Mouse (Mus musculus) MEL (cell line): Measurements from ENCODE around the gene Senp1. TPM values are rescaled to one million over a fixed set of nuclear protein-coding genes. Genes with fewer than 3 reads are reported as not detected.
A peak's percentile ranks its signal among the peaks of the same experiment; 100 is the strongest.

Experiments used
- DNase-seq: peaks from one replicate; pipeline ENCODE4 v3.0.0; 2011; ENCODE audit warnings: low read depth, low spot score
- H3K27ac ChIP-seq: 2 replicates; pipeline ENCODE4 v1.5.1; 2012; ENCODE audit warnings: low read depth, mild to moderate bottlenecking, control low read depth, low read length, moderate library complexity; ENCODE audit not compliant: control insufficient read depth
- H3K27me3 ChIP-seq, 2 experiments: fragments of 150-350 bp in 1 of 2; sonication (generic) in 1 of 2; 2 replicates each; pipeline ENCODE4 v1.6.1; 2012; ENCODE audit warnings: low read length in 2 of 2, mild to moderate bottlenecking in 2 of 2, improper control_type of control experiment in 1 of 2, moderate library complexity in 1 of 2; ENCODE audit not compliant: insufficient read depth in 2 of 2, control insufficient read depth in 1 of 2
- H3K36me3 ChIP-seq, 2 experiments: 2 replicates each; pipeline ENCODE4 v1.6.1; 2012 to 2014; ENCODE audit warnings: low read length in 2 of 2, improper control_type of control experiment in 1 of 2, inconsistent platforms in 1 of 2, mild to moderate bottlenecking in 1 of 2; ENCODE audit not compliant: insufficient read depth in 2 of 2, control insufficient read depth in 1 of 2
- H3K4me1 ChIP-seq, 2 experiments: fragments of 150-350 bp in 1 of 2; sonication (generic) in 1 of 2; 2 replicates each; pipeline ENCODE4 v1.6.1; 2012; ENCODE audit warnings: low read length in 2 of 2, improper control_type of control experiment in 1 of 2, mild to moderate bottlenecking in 1 of 2; ENCODE audit not compliant: insufficient read depth in 2 of 2, control insufficient read depth in 1 of 2
- H3K4me3 ChIP-seq, 2 experiments: fragments of 150-350 bp in 1 of 2; sonication (generic) in 1 of 2; 2 replicates each; pipeline ENCODE4 v1.5.1; 2012; ENCODE audit warnings: low read depth in 2 of 2, low read length in 2 of 2, mild to moderate bottlenecking in 2 of 2, moderate library complexity in 2 of 2, control low read depth in 1 of 2, improper control_type of control experiment in 1 of 2; ENCODE audit not compliant: control insufficient read depth in 1 of 2, insufficient read depth in 1 of 2
- H3K79me2 ChIP-seq: 2 replicates; pipeline ENCODE4 v1.6.1; 2012; ENCODE audit warnings: mild to moderate bottlenecking, low read length, moderate library complexity; ENCODE audit not compliant: control insufficient read depth, poor library complexity, insufficient read depth
- H3K9ac ChIP-seq: 2 replicates; pipeline ENCODE4 v1.6.1; 2012; ENCODE audit warnings: low read depth, mild to moderate bottlenecking, control low read depth, low read length, moderate library complexity; ENCODE audit not compliant: control insufficient read depth, poor library complexity, severe bottlenecking
- H3K9me3 ChIP-seq: fragments of 150-350 bp; sonication (generic); replicated peaks from 2 replicates; pipeline ENCODE4 v1.6.1; 2012; ENCODE audit warnings: mild to moderate bottlenecking, low read length, improper control_type of control experiment, moderate library complexity; ENCODE audit not compliant: insufficient read depth
- BHLHE40 ChIP-seq: IDR thresholded peaks from 2 replicates; pipeline ENCODE4 v1.6.1; 2012; ENCODE audit warnings: low read depth, mild to moderate bottlenecking, inconsistent platforms, low read length, improper control_type of control experiment, borderline replicate concordance
- ELF1 ChIP-seq: IDR thresholded peaks from 2 replicates; pipeline ENCODE4 v1.6.1; 2014; ENCODE audit warnings: low read depth, mild to moderate bottlenecking, inconsistent platforms, low read length, improper control_type of control experiment, moderate library complexity
- EP300 ChIP-seq, 2 experiments: IDR thresholded peaks; 2 replicates each; pipeline ENCODE4 v1.6.1; 2011; ENCODE audit warnings: improper control_type of control experiment in 2 of 2, low read length in 2 of 2, low read depth in 1 of 2, mild to moderate bottlenecking in 1 of 2
- ETS1 ChIP-seq: IDR thresholded peaks from 2 replicates; pipeline ENCODE4 v1.6.1; 2012; ENCODE audit warnings: low read depth, mild to moderate bottlenecking, inconsistent platforms, low read length, improper control_type of control experiment, moderate library complexity
- GATA1 ChIP-seq: IDR thresholded peaks from 2 replicates; pipeline ENCODE4 v1.6.1; 2011; ENCODE audit warnings: low read depth, low read length, improper control_type of control experiment
- HCFC1 ChIP-seq: IDR thresholded peaks from 2 replicates; pipeline ENCODE4 v1.6.1; 2012; ENCODE audit warnings: low read depth, mild to moderate bottlenecking, inconsistent platforms, low read length, improper control_type of control experiment, moderate library complexity
- JUND ChIP-seq: IDR thresholded peaks from 2 replicates; pipeline ENCODE4 v1.6.1; 2011; ENCODE audit warnings: low read depth, mild to moderate bottlenecking, improper control_type of control experiment, low read length
- MAZ ChIP-seq: IDR thresholded peaks from 2 replicates; pipeline ENCODE4 v1.6.1; 2012; ENCODE audit warnings: low read depth, mild to moderate bottlenecking, inconsistent platforms, low read length, improper control_type of control experiment
- MYC ChIP-seq: IDR thresholded peaks from 2 replicates; pipeline ENCODE4 v1.6.1; 2011; ENCODE audit warnings: low read depth, mild to moderate bottlenecking, low read length, improper control_type of control experiment, moderate library complexity
- NELFE ChIP-seq: IDR thresholded peaks from 2 replicates; pipeline ENCODE4 v1.6.1; 2011; ENCODE audit warnings: low read depth, low read length, improper control_type of control experiment
- NRF1 ChIP-seq: IDR thresholded peaks from 2 replicates; pipeline ENCODE4 v1.6.1; 2014; ENCODE audit warnings: low read depth, mild to moderate bottlenecking, inconsistent platforms, low read length, improper control_type of control experiment, moderate library complexity; ENCODE audit not compliant: poor library complexity, insufficient read depth, severe bottlenecking
- RCOR1 ChIP-seq: IDR thresholded peaks from 2 replicates; pipeline ENCODE4 v1.6.1; 2012; ENCODE audit warnings: low read depth, mild to moderate bottlenecking, inconsistent platforms, low read length, improper control_type of control experiment
- SIN3A ChIP-seq: IDR thresholded peaks from 2 replicates; pipeline ENCODE4 v1.6.1; 2012; ENCODE audit warnings: low read length, improper control_type of control experiment, inconsistent platforms
- TAL1 ChIP-seq: IDR thresholded peaks from 2 replicates; pipeline ENCODE4 v1.6.1; 2012; ENCODE audit warnings: mild to moderate bottlenecking, inconsistent platforms, low read length, moderate library complexity, mixed read lengths
- TCF12 ChIP-seq: IDR thresholded peaks from 2 replicates; pipeline ENCODE4 v1.6.1; 2014; ENCODE audit warnings: low read depth, mild to moderate bottlenecking, inconsistent platforms, low read length, improper control_type of control experiment, moderate library complexity
- UBTF ChIP-seq: IDR thresholded peaks from 2 replicates; pipeline ENCODE4 v1.6.1; 2012; ENCODE audit warnings: low read depth, mild to moderate bottlenecking, inconsistent platforms, low read length, improper control_type of control experiment, moderate library complexity, borderline replicate concordance; ENCODE audit not compliant: insufficient read depth
- USF1 ChIP-seq: IDR thresholded peaks from 2 replicates; pipeline ENCODE4 v1.6.1; 2014; ENCODE audit warnings: low read depth, mild to moderate bottlenecking, inconsistent platforms, low read length, improper control_type of control experiment, moderate library complexity
- USF2 ChIP-seq, 2 experiments: IDR thresholded peaks; 2 replicates each; pipeline ENCODE4 v1.6.1; 2011 to 2012; ENCODE audit warnings: improper control_type of control experiment in 2 of 2, low read length in 2 of 2, borderline replicate concordance in 1 of 2, inconsistent platforms in 1 of 2, low read depth in 1 of 2, mild to moderate bottlenecking in 1 of 2; ENCODE audit not compliant: insufficient read depth in 1 of 2
- ZMIZ1 ChIP-seq: IDR thresholded peaks from 2 replicates; pipeline ENCODE4 v1.6.1; 2012; ENCODE audit warnings: low read depth, mild to moderate bottlenecking, inconsistent platforms, low read length, improper control_type of control experiment, moderate library complexity
- ZNF384 ChIP-seq: IDR thresholded peaks from 2 replicates; pipeline ENCODE4 v1.6.1; 2012; ENCODE audit warnings: low read depth, mild to moderate bottlenecking, inconsistent platforms, low read length, improper control_type of control experiment
- polyA plus RNA-seq, 2 experiments: library from polyadenylated mRNA; stranded (reverse) in 1 of 2; unstranded in 1 of 2; fragments of >175 nt in 1 of 2; fragments of >200 nt in 1 of 2; gene quantifications; 2 replicates each; pipeline versions ENCODE4 v1.2.1 to v1.2.4; 2012; ENCODE audit warnings: low replicate concordance in 2 of 2, low read depth in 1 of 2; ENCODE audit not compliant: insufficient read length in 2 of 2, insufficient read depth in 1 of 2, missing spikeins in 1 of 2
- total RNA-seq: library from RNA; depleted of rRNA; stranded (reverse); fragments of 300-350 nt; gene quantifications from 2 replicates; pipeline ENCODE4 v1.2.3, GENCODE M21; 2012

Senp1 gene
- total and polyA plus RNA-seq, 3 experiments = 34.1 to 96.5 TPM; not detected in 1

DNA sequence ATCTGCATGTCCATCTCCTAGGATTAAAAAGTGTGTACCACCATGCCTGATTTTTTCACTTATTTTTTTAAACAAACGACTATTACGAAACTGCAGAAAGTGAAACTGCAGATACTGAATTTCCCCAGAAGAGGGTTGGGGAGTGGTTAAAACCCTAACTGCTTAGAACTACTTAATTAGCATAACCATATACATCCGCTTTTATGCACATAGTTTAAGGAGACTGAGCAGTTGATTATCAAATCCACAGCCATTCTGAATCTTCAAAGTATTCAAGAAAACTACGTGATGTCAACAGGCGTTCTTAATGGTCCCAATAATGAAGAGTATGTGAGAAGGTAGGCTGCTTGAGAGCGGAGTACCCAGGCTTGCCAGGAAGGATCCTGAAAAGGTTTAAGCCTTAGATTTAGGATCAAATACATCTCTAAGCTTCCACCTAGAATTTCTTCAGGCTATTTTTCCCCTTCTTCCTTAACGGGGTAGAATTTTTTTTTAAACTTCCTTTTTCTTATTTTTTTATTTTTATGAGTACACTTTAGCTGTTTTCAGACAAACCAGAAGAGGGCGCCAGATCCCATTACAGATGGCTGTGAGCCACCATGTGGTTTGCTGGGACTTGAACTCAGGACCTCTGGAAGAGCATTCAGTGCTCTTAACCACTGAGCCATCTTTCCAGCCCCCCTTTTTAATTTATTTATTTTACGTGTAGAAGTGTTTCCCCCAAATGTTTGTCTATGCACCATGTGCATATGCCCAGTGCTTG is 3.9 kb downstream of the Senp1 start (continued):
- TF ChIP-seq EP300 (IDR thresholded peaks at IDR 0.05; ENCODE audit: low read depth in 1 of 2, low read length in 2 of 2) = no peak
- 0 out of 2 replicates have a peak, but pooled peaks have one; percentile 9 for TF ChIP-seq ETS1
- TF ChIP-seq RCOR1 = no peak

DNA sequence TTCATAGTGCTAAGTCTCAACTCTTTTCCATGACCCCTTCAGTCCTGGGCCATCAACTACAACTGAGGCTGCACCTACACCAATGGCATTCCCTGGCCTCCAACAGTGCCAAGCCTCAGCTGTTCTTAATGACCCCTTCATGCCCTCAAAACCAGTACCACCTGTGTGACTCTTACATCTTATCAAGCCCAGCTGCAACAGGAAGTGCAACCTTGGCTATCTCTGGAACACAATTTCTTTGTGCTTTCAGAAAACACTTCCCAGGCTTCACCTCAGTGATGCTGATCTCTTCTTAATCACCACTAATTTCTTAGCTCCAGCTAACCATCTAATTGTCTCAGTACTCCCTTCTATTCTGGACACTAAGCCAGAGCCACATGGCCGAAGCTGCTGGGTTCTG is 4.7 kb downstream of the Senp1 start:
- Histone ChIP-seq H3K27ac (no peak overlapping the region; the same call in 1 of the 2 replicates), H3K36me3 (peaks cover 26 to 29% of the 10 kb centered on the region in 2 experiments), H3K4me3 (no peak overlapping the region; a peak in 1 of 4 replicates), H3K9ac (no peak overlapping the region; the same call in 1 of the 2 replicates)
- no peak for TF ChIP-seq MYC
- TF ChIP-seq SIN3A = peak; percentile 44; the same call in 1 of the 2 replicates
- TF ChIP-seq MAZ = no peak
- TF ChIP-seq GATA1 = peak; percentile 69; the same call in 1 of the 2 replicates
- no peak for TF ChIP-seq USF2 (IDR thresholded peaks at IDR 0.05; ENCODE audit: borderline replicate concordance in 1 of 2, insufficient read depth in 1 of 2, low read depth in 1 of 2, low read length in 2 of 2)
- peak; percentile 81 for TF ChIP-seq ETS1
- peak; percentile 72 for TF ChIP-seq TCF12
- TF ChIP-seq UBTF = no peak
- TF ChIP-seq TAL1 = peak; percentile 23; the same call in 1 of the 2 replicates
- peak in 1 of 2 experiments; percentile 65; a peak in 2 of 4 replicates for TF ChIP-seq EP300 (IDR thresholded peaks at IDR 0.05; ENCODE audit: low read depth in 1 of 2, low read length in 2 of 2)
- TF ChIP-seq USF1 = no peak
- no peak for TF ChIP-seq ZNF384
- TF ChIP-seq, all 39 proteins: peak for 6
- no peak for DNase-seq
- Histone ChIP-seq H3K9me3 (no peaks in the 10 kb centered on the region), H3K4me1 (peaks cover 22 to 23% of the 10 kb centered on the region in 2 experiments), H3K27me3 (no peaks in the 10 kb centered on the region), H3K79me2 (peaks cover 45% of the 10 kb centered on the region)

DNA sequence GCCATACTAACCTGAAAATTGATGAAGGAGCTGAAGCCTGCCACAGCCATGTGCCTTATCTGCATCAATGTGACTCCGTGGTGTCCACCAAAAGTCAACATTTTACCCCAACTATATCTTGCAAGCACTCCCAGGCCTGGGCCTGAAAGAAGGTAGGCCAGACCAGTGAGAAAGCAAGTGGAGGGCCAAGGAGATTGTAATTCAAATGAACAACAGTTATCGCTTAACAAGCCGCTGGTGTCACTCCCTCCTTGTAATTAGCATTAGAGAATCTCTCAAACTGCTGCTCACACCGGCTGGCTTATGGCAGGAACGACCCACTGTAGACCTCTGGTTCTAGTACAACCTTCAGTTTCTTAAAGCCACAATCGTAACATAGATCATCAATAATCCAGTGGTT is 16.6 kb downstream of the Senp1 start:
- Histone ChIP-seq H3K9ac (no peak overlapping the region), H3K79me2 (no peaks in the 10 kb centered on the region), H3K27me3 (no peaks in the 10 kb centered on the region), H3K36me3 (peaks cover 0 to 86% of the 10 kb centered on the region in 2 experiments; a peak in 2 of 4 replicates), H3K9me3 (no peaks in the 10 kb centered on the region), H3K4me1 (no peaks in the 10 kb centered on the region), H3K4me3 (no peak overlapping the region)
- no peak for DNase-seq
- TF ChIP-seq NELFE (no peak), JUND (no peak), NRF1 (no peak), UBTF (no peak), ZMIZ1 (no peak), ETS1 (no peak), ELF1 (no peak), HCFC1 (no peak), MAZ (no peak), SIN3A (no peak), BHLHE40 (no peak)
- TF ChIP-seq, all 39 proteins: peak for 0
- no peak overlapping the region for H3K27ac ChIP-seq
